Mouse (Mus musculus) MEL (cell line): ENCODE measurements at regions not wholly inside any gene's neighbourhood (a gene's known extent, or its start where the extent isn't known, plus 50 kb on each side); places are given as distances from the start of the nearest gene placed in this dataset.

ENCODE experiments used
- DNase-seq: peaks from one replicate; pipeline ENCODE4 v3.0.0; 2011; ENCODE audit warnings: low read depth, low spot score
- H3K27ac ChIP-seq: 2 replicates; pipeline ENCODE4 v1.5.1; 2012; ENCODE audit warnings: low read depth, mild to moderate bottlenecking, control low read depth, low read length, moderate library complexity; ENCODE audit not compliant: control insufficient read depth
- H3K27me3 ChIP-seq, 2 experiments: fragments of 150-350 bp in 1 of 2; sonication (generic) in 1 of 2; 2 replicates each; pipeline ENCODE4 v1.6.1; 2012; ENCODE audit warnings: low read length in 2 of 2, mild to moderate bottlenecking in 2 of 2, improper control_type of control experiment in 1 of 2, moderate library complexity in 1 of 2; ENCODE audit not compliant: insufficient read depth in 2 of 2, control insufficient read depth in 1 of 2
- H3K36me3 ChIP-seq, 2 experiments: 2 replicates each; pipeline ENCODE4 v1.6.1; 2012 to 2014; ENCODE audit warnings: low read length in 2 of 2, improper control_type of control experiment in 1 of 2, inconsistent platforms in 1 of 2, mild to moderate bottlenecking in 1 of 2; ENCODE audit not compliant: insufficient read depth in 2 of 2, control insufficient read depth in 1 of 2
- H3K4me1 ChIP-seq, 2 experiments: fragments of 150-350 bp in 1 of 2; sonication (generic) in 1 of 2; 2 replicates each; pipeline ENCODE4 v1.6.1; 2012; ENCODE audit warnings: low read length in 2 of 2, improper control_type of control experiment in 1 of 2, mild to moderate bottlenecking in 1 of 2; ENCODE audit not compliant: insufficient read depth in 2 of 2, control insufficient read depth in 1 of 2
- H3K4me3 ChIP-seq, 2 experiments: fragments of 150-350 bp in 1 of 2; sonication (generic) in 1 of 2; 2 replicates each; pipeline ENCODE4 v1.5.1; 2012; ENCODE audit warnings: low read depth in 2 of 2, low read length in 2 of 2, mild to moderate bottlenecking in 2 of 2, moderate library complexity in 2 of 2, control low read depth in 1 of 2, improper control_type of control experiment in 1 of 2; ENCODE audit not compliant: control insufficient read depth in 1 of 2, insufficient read depth in 1 of 2
- H3K79me2 ChIP-seq: 2 replicates; pipeline ENCODE4 v1.6.1; 2012; ENCODE audit warnings: mild to moderate bottlenecking, low read length, moderate library complexity; ENCODE audit not compliant: control insufficient read depth, poor library complexity, insufficient read depth
- H3K9ac ChIP-seq: 2 replicates; pipeline ENCODE4 v1.6.1; 2012; ENCODE audit warnings: low read depth, mild to moderate bottlenecking, control low read depth, low read length, moderate library complexity; ENCODE audit not compliant: control insufficient read depth, poor library complexity, severe bottlenecking
- H3K9me3 ChIP-seq: fragments of 150-350 bp; sonication (generic); replicated peaks from 2 replicates; pipeline ENCODE4 v1.6.1; 2012; ENCODE audit warnings: mild to moderate bottlenecking, low read length, improper control_type of control experiment, moderate library complexity; ENCODE audit not compliant: insufficient read depth
- ELF1 ChIP-seq: IDR thresholded peaks from 2 replicates; pipeline ENCODE4 v1.6.1; 2014; ENCODE audit warnings: low read depth, mild to moderate bottlenecking, inconsistent platforms, low read length, improper control_type of control experiment, moderate library complexity
- EP300 ChIP-seq, 2 experiments: IDR thresholded peaks; 2 replicates each; pipeline ENCODE4 v1.6.1; 2011; ENCODE audit warnings: improper control_type of control experiment in 2 of 2, low read length in 2 of 2, low read depth in 1 of 2, mild to moderate bottlenecking in 1 of 2
- ETS1 ChIP-seq: IDR thresholded peaks from 2 replicates; pipeline ENCODE4 v1.6.1; 2012; ENCODE audit warnings: low read depth, mild to moderate bottlenecking, inconsistent platforms, low read length, improper control_type of control experiment, moderate library complexity
- HCFC1 ChIP-seq: IDR thresholded peaks from 2 replicates; pipeline ENCODE4 v1.6.1; 2012; ENCODE audit warnings: low read depth, mild to moderate bottlenecking, inconsistent platforms, low read length, improper control_type of control experiment, moderate library complexity
- KAT2A ChIP-seq: conservative IDR thresholded peaks from 2 replicates; pipeline ENCODE4 v1.6.1; 2012; ENCODE audit warnings: low read depth, low read length, improper control_type of control experiment, inconsistent platforms
- MYB ChIP-seq: IDR thresholded peaks from 2 replicates; pipeline ENCODE4 v1.6.1; 2011; ENCODE audit warnings: mild to moderate bottlenecking, low read depth, low read length, improper control_type of control experiment
- RCOR1 ChIP-seq: IDR thresholded peaks from 2 replicates; pipeline ENCODE4 v1.6.1; 2012; ENCODE audit warnings: low read depth, mild to moderate bottlenecking, inconsistent platforms, low read length, improper control_type of control experiment
- SMC3 ChIP-seq: IDR thresholded peaks from 2 replicates; pipeline ENCODE4 v1.6.1; 2011; ENCODE audit warnings: low read depth, low read length, improper control_type of control experiment
- TCF12 ChIP-seq: IDR thresholded peaks from 2 replicates; pipeline ENCODE4 v1.6.1; 2014; ENCODE audit warnings: low read depth, mild to moderate bottlenecking, inconsistent platforms, low read length, improper control_type of control experiment, moderate library complexity
- USF1 ChIP-seq: IDR thresholded peaks from 2 replicates; pipeline ENCODE4 v1.6.1; 2014; ENCODE audit warnings: low read depth, mild to moderate bottlenecking, inconsistent platforms, low read length, improper control_type of control experiment, moderate library complexity
- ZMIZ1 ChIP-seq: IDR thresholded peaks from 2 replicates; pipeline ENCODE4 v1.6.1; 2012; ENCODE audit warnings: low read depth, mild to moderate bottlenecking, inconsistent platforms, low read length, improper control_type of control experiment, moderate library complexity
- ZNF384 ChIP-seq: IDR thresholded peaks from 2 replicates; pipeline ENCODE4 v1.6.1; 2012; ENCODE audit warnings: low read depth, mild to moderate bottlenecking, inconsistent platforms, low read length, improper control_type of control experiment

- no peak for DNase-seq
- Histone ChIP-seq H3K36me3 (no peaks in the 10 kb centered on the region), H3K4me3 (no peak overlapping the region), H3K27ac (no peak overlapping the region), H3K27me3 (no peaks in the 10 kb centered on the region), H3K9me3 (no peaks in the 10 kb centered on the region), H3K79me2 (no peaks in the 10 kb centered on the region), H3K9ac (no peak overlapping the region), H3K4me1 (no peaks in the 10 kb centered on the region)
- no peak for TF ChIP-seq MYB
- TF ChIP-seq TCF12 = 0 out of 2 replicates have a peak, but pooled peaks have one; percentile 16
Observed at GRCm38 (mm10) chr4:75827082-75827711, 549.1 kb upstream of the Dmac1 start.

GRCm38 (mm10) chr4:75819193-75819603 is 541.1 kb upstream of the Dmac1 start:
- peak; percentile 9 for DNase-seq
- Histone ChIP-seq H3K4me1 (no peaks in the 10 kb centered on the region), H3K27ac (no peak overlapping the region), H3K27me3 (no peaks in the 10 kb centered on the region), H3K79me2 (no peaks in the 10 kb centered on the region), H3K9me3 (no peaks in the 10 kb centered on the region), H3K36me3 (no peaks in the 10 kb centered on the region)
- no peak for TF ChIP-seq SMC3
- no peak for TF ChIP-seq ZMIZ1
- peak; percentile 48; the same call in 1 of the 2 replicates for TF ChIP-seq ZNF384
- peak; percentile 47; the same call in 1 of the 2 replicates for TF ChIP-seq ETS1
- no peak for TF ChIP-seq KAT2A
- TF ChIP-seq USF1 = no peak
- no peak for TF ChIP-seq ELF1
- peak; percentile 68; the same call in 1 of the 2 replicates for TF ChIP-seq TCF12
- TF ChIP-seq RCOR1 = peak; percentile 58; the same call in 1 of the 2 replicates
- TF ChIP-seq EP300 (IDR thresholded peaks at IDR 0.05; ENCODE audit: low read depth in 1 of 2, low read length in 2 of 2) = peak in 1 of 2 experiments; percentile 50; a peak in 1 of 4 replicates
- TF ChIP-seq, all 39 proteins: peak for 5
- Histone ChIP-seq H3K4me3 (no peak overlapping the region), H3K9ac (no peak overlapping the region)

GRCm38 (mm10) chr4:75816026-75816425 is 537.9 kb upstream of the Dmac1 start:
- Histone ChIP-seq H3K4me3 (no peak overlapping the region), H3K4me1 (no peaks in the 10 kb centered on the region), H3K9ac (no peak overlapping the region), H3K27me3 (no peaks in the 10 kb centered on the region), H3K79me2 (no peaks in the 10 kb centered on the region)
- DNase-seq = peak; percentile 2
- TF ChIP-seq EP300 (IDR thresholded peaks at IDR 0.05; ENCODE audit: low read depth in 1 of 2, low read length in 2 of 2) = peak in 1 of 2 experiments; percentile 53; a peak in 1 of 4 replicates
- TF ChIP-seq HCFC1 = no peak
- TF ChIP-seq TCF12 = peak; percentile 46; the same call in 1 of the 2 replicates
- TF ChIP-seq, all 39 proteins: peak for 2
- Histone ChIP-seq H3K9me3 (no peaks in the 10 kb centered on the region), H3K36me3 (no peaks in the 10 kb centered on the region), H3K27ac (no peak overlapping the region)
